Mouse (Mus musculus): Measurements from ENCODE around the gene Rnf145. TPM values are rescaled to one million over a fixed set of nuclear protein-coding genes. Genes with fewer than 3 reads are reported as not detected.

Rnf145 gene
- 36.2 and 43.3 TPM in 2 replicates for polyA plus RNA-seq (2012; ENCODE audit: insufficient read depth, insufficient read length, missing spikeins)

- peaks cover 31% of the 10 kb centered on the region for H3K4me1 ChIP-seq (ENCODE audit: control insufficient read depth, insufficient read depth, low read length)
- TF ChIP-seq POLR2A (IDR thresholded peaks at IDR 0.05; ENCODE audit: borderline replicate concordance, low read depth, low read length) (no peak), CTCF (IDR thresholded peaks at IDR 0.05; ENCODE audit: low read depth, low read length) (no peak)
- peak within 1 kb of the TSS; percentile 74 for H3K4me3 ChIP-seq (ENCODE audit: insufficient read depth, low read length)
- peak within 1 kb of the TSS; percentile 92 for H3K27ac ChIP-seq (ENCODE audit: insufficient read depth, low read depth, low read length)
Observed at GRCm38 (mm10) chr11:44518281-44519095, at the start of gene Rnf145. Gene Rnf145 (plus strand): TSS chr11:44518964.

GRCm38 (mm10) chr11:44469646-44470431 is 48.9 kb upstream of the Rnf145 start:
- Histone ChIP-seq H3K4me1 (ENCODE audit: control insufficient read depth, insufficient read depth, low read length) (peaks cover 6% of the 10 kb centered on the region), H3K27ac (ENCODE audit: insufficient read depth, low read depth, low read length) (peak overlapping the region; percentile 6; the same call in 1 of the 2 replicates), H3K4me3 (ENCODE audit: insufficient read depth, low read length) (peak overlapping the region; percentile 99)
- TF ChIP-seq POLR2A (IDR thresholded peaks at IDR 0.05; ENCODE audit: borderline replicate concordance, low read depth, low read length) (no peak), CTCF (IDR thresholded peaks at IDR 0.05; ENCODE audit: low read depth, low read length) (no peak)

- Histone ChIP-seq H3K4me3 (ENCODE audit: insufficient read depth, low read length) (peak within 1 kb of the TSS; percentile 99), H3K27ac (ENCODE audit: insufficient read depth, low read depth, low read length) (peak within 1 kb of the TSS; percentile 88), H3K4me1 (ENCODE audit: control insufficient read depth, insufficient read depth, low read length) (peaks cover 6% of the 10 kb centered on the region)
- no peak for TF ChIP-seq CTCF (IDR thresholded peaks at IDR 0.05; ENCODE audit: low read depth, low read length)
- TF ChIP-seq POLR2A (IDR thresholded peaks at IDR 0.05; ENCODE audit: borderline replicate concordance, low read depth, low read length): no peak
Observed at GRCm38 (mm10) chr11:44470432-44471336, 48.1 kb upstream of the Rnf145 start, which contains the start of gene Ublcp1. Gene Ublcp1 (minus strand): TSS chr11:44470498.

- TF ChIP-seq POLR2A (IDR thresholded peaks at IDR 0.05; ENCODE audit: borderline replicate concordance, low read depth, low read length): no peak
- peak overlapping the region; percentile 88 for H3K27ac ChIP-seq (ENCODE audit: insufficient read depth, low read depth, low read length)
- H3K4me1 ChIP-seq (ENCODE audit: control insufficient read depth, insufficient read depth, low read length): peaks cover 7% of the 10 kb centered on the region
- H3K4me3 ChIP-seq (ENCODE audit: insufficient read depth, low read length): peak overlapping the region; percentile 99
Observed at GRCm38 (mm10) chr11:44471337-44471995, 47.3 kb upstream of the Rnf145 start.

- TF ChIP-seq CTCF (IDR thresholded peaks at IDR 0.05; ENCODE audit: low read depth, low read length) (no peak), POLR2A (IDR thresholded peaks at IDR 0.05; ENCODE audit: borderline replicate concordance, low read depth, low read length) (no peak)
- Histone ChIP-seq H3K27ac (ENCODE audit: insufficient read depth, low read depth, low read length) (no peak overlapping the region), H3K4me1 (ENCODE audit: control insufficient read depth, insufficient read depth, low read length) (peaks cover 6% of the 10 kb centered on the region), H3K4me3 (ENCODE audit: insufficient read depth, low read length) (no peak overlapping the region)
Observed at GRCm38 (mm10) chr11:44475467-44475866, 43.3 kb upstream of the Rnf145 start.

GRCm38 (mm10) chr11:44476445-44476844 is 42.3 kb upstream of the Rnf145 start:
- H3K4me1 ChIP-seq (ENCODE audit: control insufficient read depth, insufficient read depth, low read length): peaks cover 6% of the 10 kb centered on the region
- H3K4me3 ChIP-seq (ENCODE audit: insufficient read depth, low read length): no peak overlapping the region
- H3K27ac ChIP-seq (ENCODE audit: insufficient read depth, low read depth, low read length): no peak overlapping the region
- TF ChIP-seq POLR2A (IDR thresholded peaks at IDR 0.05; ENCODE audit: borderline replicate concordance, low read depth, low read length): no peak
- TF ChIP-seq CTCF (IDR thresholded peaks at IDR 0.05; ENCODE audit: low read depth, low read length): no peak

- TF ChIP-seq POLR2A (IDR thresholded peaks at IDR 0.05; ENCODE audit: borderline replicate concordance, low read depth, low read length) (no peak), CTCF (IDR thresholded peaks at IDR 0.05; ENCODE audit: low read depth, low read length) (no peak)
- H3K4me3 ChIP-seq (ENCODE audit: insufficient read depth, low read length): no peak overlapping the region
- no peak overlapping the region for H3K27ac ChIP-seq (ENCODE audit: insufficient read depth, low read depth, low read length)
- H3K4me1 ChIP-seq (ENCODE audit: control insufficient read depth, insufficient read depth, low read length): peaks cover 3% of the 10 kb centered on the region; the same call in 1 of the 2 replicates
Observed at GRCm38 (mm10) chr11:44478382-44478781, 40.4 kb upstream of the Rnf145 start.

GRCm38 (mm10) chr11:44480246-44480645 is 38.5 kb upstream of the Rnf145 start:
- no peak overlapping the region for H3K27ac ChIP-seq (ENCODE audit: insufficient read depth, low read depth, low read length)
- H3K4me3 ChIP-seq (ENCODE audit: insufficient read depth, low read length): no peak overlapping the region
- TF ChIP-seq POLR2A (IDR thresholded peaks at IDR 0.05; ENCODE audit: borderline replicate concordance, low read depth, low read length): no peak
- no peak for TF ChIP-seq CTCF (IDR thresholded peaks at IDR 0.05; ENCODE audit: low read depth, low read length)
- H3K4me1 ChIP-seq (ENCODE audit: control insufficient read depth, insufficient read depth, low read length): peaks cover 3% of the 10 kb centered on the region; the same call in 1 of the 2 replicates
